Mouse (Mus musculus) small intestine, adult 2 months (tissue): ENCODE results near the gene Abtb1. TPM values are rescaled to one million over a fixed set of nuclear protein-coding genes. Genes with fewer than 3 reads are reported as not detected.

Experiments
- H3K27ac ChIP-seq: fragments of 200-500 bp; 2 replicates; pipeline ENCODE4 v1.5.1; 2012; ENCODE audit warnings: low read depth, low read length, control low read depth, inconsistent platforms; ENCODE audit not compliant: insufficient read depth
- H3K27me3 ChIP-seq: fragments of 200-500 bp; 2 replicates; pipeline ENCODE4 v1.6.1; 2012; ENCODE audit warnings: mild to moderate bottlenecking, moderate library complexity, low read length, inconsistent platforms; ENCODE audit not compliant: control insufficient read depth, insufficient read depth
- H3K36me3 ChIP-seq: fragments of 200-500 bp; 2 replicates; pipeline ENCODE4 v1.6.1; 2012; ENCODE audit warnings: mild to moderate bottlenecking, low read length, control low read depth, inconsistent platforms; ENCODE audit not compliant: control insufficient read depth, insufficient read depth
- H3K4me1 ChIP-seq: fragments of 200-500 bp; 2 replicates; pipeline ENCODE4 v1.6.1; 2012; ENCODE audit warnings: low read length, inconsistent platforms, mixed read lengths; ENCODE audit not compliant: control insufficient read depth, insufficient read depth, insufficient read length
- H3K4me3 ChIP-seq: fragments of 200-500 bp; 2 replicates; pipeline ENCODE4 v1.5.1; 2012; ENCODE audit warnings: low read depth, mild to moderate bottlenecking, control low read depth, inconsistent platforms, low read length, moderate library complexity
- CTCF ChIP-seq: fragments of 200-500 bp; IDR thresholded peaks from 2 replicates; pipeline ENCODE4 v1.5.1; 2012; ENCODE audit warnings: low read depth, mild to moderate bottlenecking, control low read depth, inconsistent platforms, low read length, moderate library complexity, mixed read lengths; ENCODE audit not compliant: insufficient replicate concordance, insufficient read length; ENCODE audit errors: extremely low read depth
- POLR2A ChIP-seq: fragments of 200-500 bp; IDR thresholded peaks from 2 replicates; pipeline ENCODE4 v1.6.1; 2012; ENCODE audit warnings: low read depth, mild to moderate bottlenecking, control low read depth, inconsistent platforms, low read length, moderate library complexity
- WGBS: fragments of 180-500 bp; shearing (Covaris S2); methylation state at CpG from one replicate; pipeline ENCODE4 v1.1.7; 2018; 5-methylcytosine and 5-hydroxymethylcytosine counted together
- polyA plus RNA-seq: library from polyadenylated mRNA; depleted of rRNA; stranded (reverse); fragments of >200 nt; gene quantifications from 2 replicates; pipeline ENCODE4 v1.2.3, GENCODE M21; 2012

The Abtb1 gene
- polyA plus RNA-seq, 1 experiment: 68.7 TPM

DNA sequence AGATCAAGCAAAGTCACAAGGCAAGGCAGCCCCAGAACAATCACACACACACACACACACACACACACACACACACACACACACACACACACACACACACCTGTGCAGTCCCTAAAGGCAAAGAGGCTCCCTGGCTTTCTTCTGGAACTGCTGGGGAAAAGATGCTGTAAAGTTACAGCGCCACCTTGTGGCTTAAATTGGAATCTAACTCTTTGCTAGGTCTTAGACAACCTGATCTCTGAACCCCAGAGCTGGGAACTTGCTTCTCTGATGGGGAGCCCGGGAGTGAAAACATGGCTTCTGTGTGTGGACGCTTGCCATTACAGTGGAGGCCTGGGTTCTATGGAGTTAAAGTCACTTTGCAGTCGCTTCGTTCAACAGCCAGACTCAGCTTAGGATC is 13.9 kb upstream of the Abtb1 start:
- H3K4me3 ChIP-seq: no peak overlapping the region
- 23% methylated on average over 5 of the region's 5 CpGs for whole genome bisulfite sequencing
- H3K27me3 ChIP-seq: no peaks in the 10 kb centered on the region
- H3K4me1 ChIP-seq: no peaks in the 10 kb centered on the region
- H3K36me3 ChIP-seq: no peaks in the 10 kb centered on the region
- TF ChIP-seq CTCF (peak; percentile 47; the same call in 1 of the 2 replicates), POLR2A (no peak)
- no peak overlapping the region for H3K27ac ChIP-seq

DNA sequence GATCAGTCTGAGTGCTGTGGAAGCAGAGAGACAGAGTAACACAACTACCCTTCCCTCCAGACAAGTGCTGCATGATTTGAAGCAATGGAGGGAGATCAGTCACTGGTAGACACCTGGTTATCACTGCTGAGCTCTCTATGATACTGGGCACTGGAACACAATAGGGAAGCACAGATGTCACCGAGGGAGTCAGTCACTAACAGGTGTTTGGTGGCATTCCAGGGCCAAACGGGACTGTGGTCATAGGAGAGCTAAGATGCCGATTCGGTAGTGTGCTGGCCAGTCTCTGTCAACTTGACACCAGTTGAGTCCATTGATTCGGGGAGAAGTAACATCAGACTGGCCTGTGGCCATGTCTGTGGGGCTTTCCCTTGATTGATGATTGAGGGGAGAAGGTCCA is 12.7 kb upstream of the Abtb1 start:
- TF ChIP-seq POLR2A (no peak), CTCF (no peak)
- H3K4me1 ChIP-seq: no peaks in the 10 kb centered on the region
- H3K27ac ChIP-seq: no peak overlapping the region
- H3K4me3 ChIP-seq: no peak overlapping the region
- no peaks in the 10 kb centered on the region for H3K36me3 ChIP-seq
- WGBS: 68% methylated on average over 5 of the region's 5 CpGs
- no peaks in the 10 kb centered on the region for H3K27me3 ChIP-seq

DNA sequence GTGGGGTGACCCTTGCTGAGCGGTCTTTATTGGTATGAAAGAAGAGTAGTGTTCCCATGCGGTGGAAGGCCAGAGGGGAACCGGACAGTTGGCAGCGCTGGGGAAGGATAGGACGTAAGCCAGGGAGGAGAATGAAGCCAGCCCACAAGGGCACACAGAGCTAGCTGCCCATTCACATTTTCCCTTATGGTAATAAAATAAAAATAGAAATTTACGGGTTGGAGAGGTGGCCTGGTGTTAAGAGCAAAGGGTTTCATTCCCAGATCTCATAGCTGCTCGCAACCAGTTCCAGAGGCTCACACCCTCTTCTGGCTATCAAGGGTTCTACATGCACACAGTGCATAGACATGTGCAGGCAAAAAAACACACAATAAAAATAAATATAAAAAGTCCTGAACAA is 8.2 kb upstream of the Abtb1 start:
- Histone ChIP-seq H3K36me3 (no peaks in the 10 kb centered on the region), H3K4me1 (no peaks in the 10 kb centered on the region), H3K4me3 (no peak overlapping the region), H3K27ac (no peak overlapping the region), H3K27me3 (no peaks in the 10 kb centered on the region)
- TF ChIP-seq POLR2A: no peak
- no peak for TF ChIP-seq CTCF
- 87% methylated on average over 7 of the region's 7 CpGs for WGBS

DNA sequence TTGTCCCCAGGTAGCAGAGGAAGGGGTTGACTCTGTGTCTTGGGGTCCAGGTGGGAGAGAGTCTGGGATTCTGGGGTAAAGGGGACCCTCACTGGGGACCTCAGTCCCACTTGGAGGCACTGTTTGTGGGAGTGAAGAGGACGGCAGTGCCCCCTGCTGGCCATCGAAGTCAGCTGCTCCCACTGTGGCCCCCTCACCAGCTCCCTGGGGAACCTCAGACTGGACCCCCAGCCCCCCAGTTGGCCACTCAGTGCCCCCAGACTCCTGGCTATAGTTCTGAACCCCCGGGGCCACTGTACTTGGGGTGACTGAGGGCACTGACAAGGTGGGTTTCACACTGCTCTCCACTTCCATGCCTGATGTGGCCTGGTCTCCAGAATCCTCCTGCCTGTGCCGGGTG is 7.5 kb upstream of the Abtb1 start:
- no peaks in the 10 kb centered on the region for H3K27me3 ChIP-seq
- H3K4me3 ChIP-seq: no peak overlapping the region
- H3K4me1 ChIP-seq: no peaks in the 10 kb centered on the region
- no peak for TF ChIP-seq POLR2A
- peak; percentile 46; the same call in 1 of the 2 replicates for TF ChIP-seq CTCF
- H3K27ac ChIP-seq: no peak overlapping the region
- no peaks in the 10 kb centered on the region for H3K36me3 ChIP-seq
- WGBS: 42% methylated on average over 4 of the region's 4 CpGs

DNA sequence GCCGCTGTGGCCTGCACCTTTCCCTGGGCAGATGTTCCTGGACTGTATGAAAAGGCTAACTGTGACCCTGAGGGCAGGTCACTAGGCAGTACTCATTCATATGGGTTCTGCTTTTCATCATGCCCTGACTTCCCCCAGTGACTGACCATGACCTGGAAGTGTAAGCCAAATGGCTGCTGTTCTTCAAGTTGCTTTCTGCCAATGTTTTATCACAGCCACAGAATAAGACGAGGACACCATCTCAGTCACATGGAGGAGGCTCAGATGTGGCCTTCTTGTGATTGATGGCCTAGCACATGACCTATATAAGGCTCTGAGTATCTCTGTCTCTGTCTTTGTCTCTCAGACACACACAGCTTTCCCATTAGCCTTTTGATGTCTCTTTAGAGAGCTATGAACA is 5.8 kb upstream of the Abtb1 start:
- no peak overlapping the region for H3K4me3 ChIP-seq
- H3K4me1 ChIP-seq: no peaks in the 10 kb centered on the region; the same call in 1 of the 2 replicates
- WGBS: 62% methylated on average over 2 of the region's 2 CpGs
- H3K27ac ChIP-seq: no peak overlapping the region
- no peaks in the 10 kb centered on the region for H3K36me3 ChIP-seq
- no peaks in the 10 kb centered on the region for H3K27me3 ChIP-seq
- TF ChIP-seq CTCF (no peak), POLR2A (no peak)

DNA sequence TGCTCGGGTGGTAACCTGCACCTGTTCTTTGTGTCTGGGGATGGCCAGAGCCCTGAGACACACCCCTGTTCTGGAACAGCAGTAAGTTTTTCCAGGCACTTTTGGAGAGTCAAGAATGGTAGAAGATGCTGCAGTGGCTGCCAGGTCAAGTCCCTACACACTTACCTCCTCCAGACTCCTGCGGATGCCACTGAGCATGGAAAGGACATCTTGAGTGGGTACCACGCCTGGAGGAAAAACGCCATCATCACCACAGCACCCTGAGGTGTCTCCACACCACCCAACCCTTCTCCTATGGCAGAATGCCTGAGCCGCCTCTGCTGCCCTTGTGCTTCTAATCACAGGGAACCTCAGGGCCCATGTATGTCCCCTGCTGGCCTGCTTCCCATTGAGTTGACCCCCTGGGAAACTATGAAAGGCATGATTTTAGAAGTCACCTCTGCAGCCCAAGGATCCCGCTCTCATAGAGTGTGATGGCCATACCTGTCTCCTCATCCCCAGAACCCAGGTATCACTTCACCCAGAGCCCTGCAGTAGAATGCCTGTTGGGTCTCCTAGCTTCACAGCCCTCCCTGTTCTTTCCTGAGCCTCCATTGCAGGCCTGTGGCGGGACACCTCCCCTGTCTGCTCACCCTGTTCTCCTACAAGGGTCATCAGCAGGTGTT is 3.2 kb upstream of the Abtb1 start:
- 87% methylated on average over 7 of the region's 7 CpGs for WGBS
- Histone ChIP-seq H3K4me3 (no peak overlapping the region), H3K4me1 (peaks cover 5% of the 10 kb centered on the region), H3K36me3 (no peaks in the 10 kb centered on the region), H3K27me3 (no peaks in the 10 kb centered on the region), H3K27ac (no peak overlapping the region)
- no peak for TF ChIP-seq POLR2A
- TF ChIP-seq CTCF: no peak

DNA sequence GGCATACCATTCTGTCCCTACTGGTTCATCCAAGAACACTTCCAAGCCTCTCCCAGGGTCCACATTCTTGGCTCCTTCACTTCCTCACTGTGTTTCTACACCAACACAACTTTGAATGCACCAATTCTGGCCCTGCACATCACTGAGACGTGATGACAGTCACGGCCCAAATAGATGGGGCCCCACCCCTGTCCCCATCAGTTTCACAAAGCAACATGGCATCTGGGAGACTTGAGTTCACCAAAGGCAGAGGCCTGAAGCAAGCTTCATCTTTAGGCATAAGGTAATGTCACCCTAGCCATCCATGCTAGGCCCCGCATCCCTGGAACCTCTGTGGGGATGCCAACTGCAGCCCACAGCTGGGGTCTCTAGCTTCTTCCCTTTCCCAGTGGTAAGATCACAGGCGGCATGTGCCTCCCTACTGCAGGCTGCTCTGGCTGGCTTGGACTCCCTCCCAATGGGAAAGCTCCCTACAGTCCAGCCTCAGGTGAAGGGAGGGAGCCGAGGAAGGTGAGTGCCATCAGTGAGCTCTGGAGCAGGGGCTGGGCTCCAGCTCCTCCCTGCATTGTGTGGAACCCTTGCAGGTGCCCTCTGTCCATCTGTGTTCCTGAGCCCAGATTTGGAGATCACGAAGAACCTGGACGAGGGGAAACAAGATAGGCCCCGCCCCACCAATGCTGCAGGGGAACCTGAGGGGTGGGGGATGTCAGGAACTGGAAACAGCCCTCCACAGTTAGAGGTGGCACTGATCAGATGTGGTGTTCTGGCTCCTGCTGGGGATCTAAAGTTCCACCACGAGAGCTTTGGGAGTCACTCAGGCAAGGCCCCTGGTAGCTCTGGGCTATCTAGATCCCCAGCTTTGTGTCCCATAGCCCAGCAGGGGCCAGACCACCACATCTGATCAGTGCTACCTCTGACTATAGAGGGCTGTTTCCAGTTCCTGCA is 2.3 kb upstream of the Abtb1 start:
- Histone ChIP-seq H3K36me3 (peaks cover 4% of the 10 kb centered on the region; the same call in 1 of the 2 replicates), H3K27ac (no peak overlapping the region), H3K27me3 (no peaks in the 10 kb centered on the region), H3K4me1 (peaks cover 5% of the 10 kb centered on the region), H3K4me3 (no peak overlapping the region)
- no peak for TF ChIP-seq CTCF
- no peak for TF ChIP-seq POLR2A
- 88% methylated on average over 9 of the region's 9 CpGs for WGBS
